Mouse (Mus musculus) 3134 (cell line): ENCODE data around the gene Arhgap45.
"Not testable (repeated sequence)": the region's sequence is repeated elsewhere in the genome, so short reads cannot be mapped to it uniquely, and the experiment has no call there.

Source experiments
- DNase-seq: peaks from one replicate; pipeline ENCODE4 v3.0.0-alpha.2; 2011; ENCODE audit warnings: low spot score; ENCODE audit not compliant: insufficient read length; ENCODE audit errors: extremely low read depth

Arhgap45 gene

DNA sequence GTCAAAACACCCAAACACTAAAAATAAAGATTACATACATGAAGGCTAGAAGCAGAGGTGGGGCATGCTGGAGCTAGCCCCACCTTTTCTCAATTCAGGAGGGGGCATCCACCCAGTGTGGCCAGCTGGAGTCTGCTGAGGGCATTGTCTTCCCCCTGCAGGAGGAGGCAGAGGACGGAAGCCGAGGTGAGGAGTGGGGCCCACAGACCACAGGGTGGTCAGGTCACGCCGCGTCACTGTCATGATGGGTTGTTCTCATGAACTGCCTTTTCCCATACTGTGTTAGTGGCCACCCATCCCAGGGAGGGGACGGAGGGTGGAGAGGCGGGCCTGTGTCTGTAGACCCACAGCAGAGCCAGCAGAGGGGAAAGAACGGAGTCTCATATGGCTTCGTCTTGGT lies 13.7 kb downstream of the Arhgap45 start:
- no peak for DNase-seq

DNA sequence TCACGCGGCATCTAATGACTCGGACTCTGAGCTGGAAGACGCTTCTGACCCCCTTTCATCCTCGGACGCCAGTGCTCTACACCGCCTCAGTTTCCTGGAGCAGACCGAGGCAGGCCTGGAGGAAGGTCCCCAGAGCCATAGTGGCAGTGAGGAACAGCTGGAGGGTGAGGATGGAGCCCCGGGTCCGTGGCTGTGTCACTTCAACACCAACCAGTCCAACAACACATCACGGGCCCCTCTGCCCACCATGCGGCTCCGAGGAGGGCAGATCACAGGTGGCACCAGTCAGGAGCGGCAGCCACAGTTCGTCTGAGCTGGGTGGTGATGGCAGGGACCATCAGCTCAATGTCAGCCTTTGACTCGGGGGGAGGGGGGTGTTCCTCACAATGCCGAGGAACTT lies 14.3 kb downstream of the Arhgap45 start:
- no peak for DNase-seq

DNA sequence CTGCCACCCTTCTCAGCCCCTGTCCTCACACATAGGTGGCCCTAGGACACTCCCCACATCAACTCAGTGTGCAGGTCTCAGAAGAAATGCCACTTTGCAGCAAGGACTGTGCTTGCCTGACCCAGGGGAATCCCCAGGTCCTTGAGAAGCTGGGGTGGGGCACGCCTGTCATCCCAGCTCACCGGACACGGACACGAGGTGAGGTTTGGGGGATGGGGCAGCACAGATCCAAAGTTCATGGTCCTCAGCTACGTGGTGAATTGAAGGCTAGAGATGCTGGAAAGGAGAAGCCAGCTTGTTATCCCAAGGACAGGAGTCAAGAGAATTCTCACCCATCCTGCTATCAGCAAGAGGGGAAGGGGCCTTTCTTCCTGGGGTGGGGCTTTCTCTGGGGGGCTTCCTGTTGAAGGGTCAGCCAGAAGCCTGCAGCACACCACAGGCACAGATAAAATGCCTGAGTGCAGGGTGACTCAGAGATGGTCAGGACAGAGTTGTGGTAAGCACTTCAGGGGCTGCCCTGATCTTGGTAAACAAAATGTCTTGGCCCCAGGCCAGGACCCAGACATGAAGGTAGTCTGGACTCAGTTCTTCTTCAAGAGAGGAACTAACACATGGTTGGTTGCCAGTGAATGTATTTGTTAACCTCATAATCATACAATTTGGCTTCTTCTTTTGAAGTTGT lies 16.5 kb downstream of the Arhgap45 start:
- peak; percentile 74 for DNase-seq

DNA sequence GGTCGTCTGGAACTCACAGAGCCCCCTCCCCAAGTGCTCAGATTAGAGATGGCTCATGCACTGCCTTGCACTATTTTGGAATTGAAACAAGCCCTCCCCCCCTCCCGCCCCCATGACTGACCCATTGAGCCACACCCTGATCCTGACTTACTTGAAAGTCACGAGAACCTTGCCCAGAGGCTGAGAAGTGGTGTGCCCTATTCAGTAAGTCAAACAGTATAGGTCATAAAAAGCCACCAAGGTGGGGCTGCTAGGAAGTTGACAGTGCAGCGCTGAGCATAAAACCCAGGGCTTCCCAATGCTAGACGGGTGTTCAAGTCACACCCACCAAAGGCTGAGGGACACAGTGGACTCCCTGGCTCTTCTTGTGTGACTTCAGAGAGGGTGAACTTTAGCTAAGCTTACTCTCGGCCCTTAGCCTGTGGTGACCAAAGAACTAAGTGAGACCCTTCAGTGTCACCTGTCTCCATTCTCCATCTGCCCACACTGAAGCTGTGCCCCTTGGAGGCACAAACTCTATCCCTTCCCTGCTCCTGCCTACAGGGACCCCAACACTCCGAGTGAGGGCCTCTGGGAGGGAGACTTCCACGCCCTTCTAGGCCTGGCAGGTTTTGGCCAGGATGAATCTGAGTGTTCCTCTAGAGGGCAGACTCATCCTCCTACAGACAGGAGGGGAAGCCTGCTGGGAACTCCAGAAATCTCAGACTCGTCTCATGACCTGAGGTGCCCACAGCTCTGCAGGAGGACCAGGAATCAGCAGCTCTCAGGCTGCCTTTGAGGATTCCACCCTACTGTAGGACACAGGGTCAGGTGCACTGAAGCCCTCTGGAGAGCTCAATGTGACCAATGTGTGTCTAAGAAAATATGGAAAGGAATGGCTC lies 17.3 kb downstream of the Arhgap45 start:
- peak; percentile 66 for DNase-seq

DNA sequence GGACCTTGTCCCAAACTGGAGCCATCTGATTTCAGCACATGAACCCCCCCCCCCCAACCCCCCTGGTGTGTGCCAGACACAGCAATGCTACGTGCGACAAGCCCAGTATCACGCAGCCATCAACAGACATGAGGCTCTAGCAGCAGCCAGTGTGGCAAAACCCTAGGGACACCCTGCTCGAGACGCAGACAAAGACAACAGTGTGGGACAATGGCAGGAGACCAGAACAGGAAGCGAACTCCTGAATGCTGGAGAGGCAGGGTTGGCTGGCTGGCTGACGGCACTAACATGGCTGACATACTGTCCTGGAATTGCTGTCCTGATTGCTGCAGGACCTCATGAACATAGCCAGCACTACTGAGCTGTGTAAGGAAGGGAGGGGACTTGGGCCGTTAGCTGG lies 18.7 kb downstream of the Arhgap45 start:
- DNase-seq: no peak

DNA sequence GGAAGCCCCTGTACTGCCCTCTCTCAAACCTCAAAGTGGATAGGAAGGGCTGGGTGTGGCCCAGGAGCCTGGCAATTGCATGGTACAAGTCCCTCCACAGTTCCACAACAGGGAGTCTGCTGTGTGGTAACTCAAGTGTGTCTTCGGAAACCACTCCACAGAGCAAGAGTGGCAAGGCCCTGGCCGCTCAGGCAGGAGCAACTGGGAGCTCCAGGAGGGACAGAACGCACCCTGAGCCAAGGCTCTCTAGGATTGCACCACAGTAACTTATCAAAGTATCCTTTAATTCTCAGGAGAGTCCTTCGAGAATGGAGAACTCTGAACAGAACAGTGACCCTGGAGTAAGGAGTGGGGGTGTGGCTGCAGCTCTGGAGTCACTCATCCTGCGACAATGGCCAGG lies 19.2 kb downstream of the Arhgap45 start:
- DNase-seq: no peak

DNA sequence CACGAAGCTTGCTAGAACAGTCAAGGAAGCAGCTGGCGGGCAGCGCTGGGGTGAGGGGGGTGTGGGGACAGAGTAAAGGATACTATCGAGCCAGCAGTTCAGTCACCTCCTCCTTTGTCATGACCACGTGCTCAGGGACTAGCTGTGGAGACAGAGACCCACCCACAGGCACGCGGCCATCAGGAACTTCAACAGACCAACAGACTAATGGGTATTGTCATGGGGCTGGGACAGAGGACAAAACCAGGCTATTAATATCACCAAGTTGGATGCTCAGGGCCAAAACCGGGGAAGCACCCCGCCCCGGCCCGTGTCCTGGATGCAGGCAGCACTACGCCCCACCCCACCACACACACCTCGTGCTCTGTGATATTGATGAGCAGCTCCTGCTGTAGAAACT lies 20.4 kb downstream of the Arhgap45 start:
- no peak for DNase-seq

DNA sequence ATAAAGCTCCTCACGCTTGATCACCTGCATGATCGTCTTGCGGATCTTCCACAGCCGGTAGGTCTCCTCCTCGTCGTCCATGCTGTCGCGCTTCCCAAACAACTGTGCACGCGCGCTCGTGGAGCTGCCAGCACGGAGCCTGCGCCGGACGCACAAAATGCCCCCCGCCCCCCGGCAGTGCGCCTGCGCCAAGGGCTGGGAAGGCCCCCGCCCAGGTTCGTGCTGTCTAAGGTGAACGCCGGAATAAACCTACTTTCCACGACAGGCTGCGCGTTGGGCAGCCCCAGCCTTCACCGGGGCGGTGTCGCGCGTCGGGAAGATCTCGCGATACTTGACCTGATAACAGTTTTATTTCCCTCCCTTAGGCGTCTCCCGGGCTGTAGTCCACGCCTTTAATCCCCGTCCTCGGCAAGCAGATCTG lies 23.1 kb downstream of the Arhgap45 start, which contains the start of gene Polr2e:
Gene Polr2e, minus strand, starts transcription at position 237 of the 421 bp plus-strand sequence.
- peak; percentile 97 for DNase-seq

DNA sequence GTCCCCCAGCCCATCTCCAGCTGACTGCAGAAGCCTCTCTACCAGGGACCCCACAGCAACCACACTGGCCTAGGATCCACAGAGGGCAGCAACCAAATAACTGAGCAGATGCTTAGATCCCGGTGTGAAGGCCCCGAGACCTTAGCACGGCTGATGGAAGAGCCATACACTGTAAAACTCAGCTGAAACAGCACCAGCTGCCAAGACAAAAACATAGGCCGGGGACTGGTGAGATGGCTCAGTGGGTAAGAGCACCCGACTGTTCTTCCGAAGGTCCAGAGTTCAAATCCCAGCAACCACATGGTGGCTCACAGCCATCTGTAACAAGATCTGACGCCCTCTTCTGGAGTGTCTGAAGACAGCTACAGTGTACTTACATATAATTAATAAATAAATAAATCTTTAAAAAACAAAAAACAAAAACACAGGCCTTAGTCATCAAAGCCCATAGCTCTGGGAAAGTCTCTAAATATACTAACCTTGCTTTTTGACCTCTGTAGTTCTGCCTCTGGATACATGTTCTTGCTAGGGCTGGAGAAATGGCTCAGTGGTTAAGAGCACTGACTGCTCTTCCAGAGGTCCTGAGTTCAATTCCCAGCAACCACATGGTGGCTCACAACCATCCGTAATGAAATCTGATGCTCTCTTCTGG lies 25.1 kb downstream of the Arhgap45 start:
- not testable (repeated sequence) for DNase-seq

DNA sequence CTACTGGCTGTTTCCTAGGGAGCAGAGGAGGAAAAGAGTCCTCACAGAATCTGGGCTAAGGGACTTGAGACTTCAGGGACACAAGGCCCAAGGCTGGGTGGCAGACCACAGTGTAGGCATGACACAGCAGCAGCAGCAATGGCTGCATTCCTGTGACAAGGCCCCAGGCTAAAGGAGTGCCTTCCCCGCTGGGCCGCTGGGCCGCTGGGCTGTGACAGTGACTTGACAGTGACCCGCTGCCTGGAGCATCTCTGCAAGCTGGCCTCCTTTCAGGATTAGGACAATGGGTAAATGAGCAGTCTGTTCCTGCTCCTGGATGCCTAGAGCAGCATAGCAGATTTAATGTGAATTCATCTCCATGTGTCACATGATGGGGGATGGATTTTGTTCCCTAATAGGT lies 27.6 kb downstream of the Arhgap45 start:
- DNase-seq: peak; percentile 62

DNA sequence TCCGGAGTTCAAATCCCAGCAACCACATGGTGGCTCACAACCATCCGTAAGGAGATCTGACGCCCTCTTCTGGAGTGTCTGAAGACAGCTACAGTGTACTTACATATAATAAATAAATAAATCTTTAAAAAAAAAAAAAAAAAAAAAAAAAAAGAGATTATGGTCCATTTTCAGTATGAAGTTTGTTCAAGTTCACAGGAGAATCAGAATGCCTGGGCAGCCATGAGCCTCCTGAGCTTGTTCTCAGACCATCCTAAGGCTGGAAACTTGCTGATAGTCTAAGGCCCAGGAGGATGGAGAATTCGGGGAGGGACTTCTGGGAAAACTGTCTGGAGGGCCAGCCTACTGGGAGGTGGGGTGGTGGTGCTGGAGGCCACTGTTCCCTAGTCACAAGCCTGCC lies 28.9 kb downstream of the Arhgap45 start:
- DNase-seq: not testable (repeated sequence)

DNA sequence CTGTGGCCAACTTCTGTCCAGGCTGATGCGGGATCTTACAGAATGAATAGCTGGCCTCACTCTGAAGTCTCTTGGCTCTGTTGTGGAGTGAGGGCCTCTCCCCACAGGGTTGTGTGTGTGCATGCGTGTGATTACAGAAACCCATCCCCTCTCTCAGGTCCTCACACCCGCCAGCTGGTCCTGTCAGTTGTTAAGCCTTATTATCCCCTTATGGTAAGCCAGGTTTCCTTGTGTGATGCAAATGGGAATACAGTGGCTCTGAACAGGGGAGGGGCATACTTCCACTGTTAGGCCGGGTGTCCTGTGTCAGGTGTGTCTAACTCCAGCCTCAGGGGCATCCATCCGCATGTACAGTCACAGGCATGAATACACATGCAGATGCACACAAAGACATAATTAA lies 29.3 kb downstream of the Arhgap45 start:
- DNase-seq: no peak

DNA sequence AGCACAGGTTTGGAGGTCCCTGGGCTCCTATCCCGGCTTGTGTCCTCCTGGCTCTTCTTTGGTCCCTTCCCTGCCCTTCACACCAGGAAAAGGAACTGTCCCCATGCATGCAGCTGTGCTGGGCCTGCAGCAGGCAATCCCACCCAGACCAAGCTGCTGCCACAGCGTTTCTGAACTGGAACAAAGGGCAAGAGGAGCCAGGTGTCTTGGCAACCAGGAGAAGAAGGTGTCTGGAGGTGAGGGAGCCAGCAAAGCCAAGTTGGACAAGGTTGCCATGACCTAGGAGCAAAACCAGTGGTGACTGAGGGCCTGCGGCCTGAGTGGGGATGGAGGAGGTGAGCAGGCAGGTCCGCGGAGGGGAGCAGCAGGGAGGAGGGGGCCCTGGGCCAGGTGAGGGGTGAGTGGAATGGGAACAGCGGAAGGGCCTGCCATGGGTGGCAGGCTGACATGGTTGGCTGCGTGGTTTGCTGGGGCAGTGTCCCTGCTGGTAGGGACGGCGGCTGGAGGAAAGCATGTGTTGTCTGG lies 30.6 kb downstream of the Arhgap45 start, which contains the start of gene Gpx4:
Gene Gpx4, plus strand, starts transcription at position 126 of the 525 bp plus-strand sequence.
- DNase-seq: no peak

DNA sequence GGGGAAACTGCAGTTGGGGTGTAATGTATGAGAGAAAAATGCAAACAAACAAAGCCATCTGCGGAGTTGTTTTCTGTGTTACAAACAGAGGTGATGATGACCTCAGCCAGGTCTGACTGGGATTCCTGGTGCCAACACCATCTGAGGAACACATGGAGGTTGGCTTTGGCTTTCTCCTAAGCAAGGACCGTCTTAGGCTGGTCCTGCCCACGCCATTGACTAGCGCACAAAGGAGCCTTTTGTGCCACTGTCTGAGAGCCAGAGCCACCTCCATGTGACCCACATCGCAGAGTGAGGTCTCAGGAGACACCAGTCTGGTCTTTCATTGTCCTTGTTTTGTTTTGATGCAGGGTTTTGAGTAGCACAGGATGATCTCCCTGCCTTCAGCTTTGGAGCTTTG lies 31.9 kb downstream of the Arhgap45 start:
- no peak for DNase-seq

DNA sequence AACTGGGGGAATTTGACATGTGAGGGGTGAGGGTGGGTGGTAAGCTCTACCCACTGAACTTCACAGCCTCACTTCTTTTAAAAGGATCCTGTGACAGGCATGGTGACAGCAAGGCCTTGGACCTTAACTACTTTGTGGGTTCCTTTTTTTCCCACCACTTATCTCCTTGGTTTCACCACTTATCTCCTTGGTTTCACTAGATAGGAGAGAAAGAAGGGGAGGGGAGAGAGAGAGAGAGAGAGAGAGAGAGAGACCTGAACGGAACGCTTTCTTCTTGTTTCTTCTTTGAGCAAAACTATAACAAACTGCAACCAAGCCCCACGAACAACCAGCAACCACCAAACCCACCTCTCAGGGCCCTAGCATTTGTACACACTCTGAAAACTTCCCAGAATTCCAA lies 32.4 kb downstream of the Arhgap45 start:
- DNase-seq: no peak

DNA sequence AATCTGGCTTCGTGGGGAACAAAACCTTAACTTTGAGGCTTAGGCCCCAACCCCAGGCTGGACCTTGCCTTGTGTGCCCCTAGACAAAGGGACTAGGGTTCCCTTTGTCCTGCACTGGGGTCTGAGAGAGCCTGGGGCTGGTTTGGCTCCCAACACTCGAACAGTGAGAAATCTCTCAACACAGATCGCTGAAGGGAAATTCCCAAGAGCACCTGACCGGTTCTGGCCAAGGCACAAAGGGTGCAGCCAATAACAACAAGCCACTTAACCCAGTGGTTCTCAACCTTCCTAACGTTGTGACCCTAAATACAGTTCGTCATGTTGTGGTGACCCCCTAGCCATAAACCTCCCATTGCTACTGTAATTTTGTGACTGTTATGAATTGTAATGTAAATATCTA lies 33.8 kb downstream of the Arhgap45 start:
- DNase-seq: no peak

DNA sequence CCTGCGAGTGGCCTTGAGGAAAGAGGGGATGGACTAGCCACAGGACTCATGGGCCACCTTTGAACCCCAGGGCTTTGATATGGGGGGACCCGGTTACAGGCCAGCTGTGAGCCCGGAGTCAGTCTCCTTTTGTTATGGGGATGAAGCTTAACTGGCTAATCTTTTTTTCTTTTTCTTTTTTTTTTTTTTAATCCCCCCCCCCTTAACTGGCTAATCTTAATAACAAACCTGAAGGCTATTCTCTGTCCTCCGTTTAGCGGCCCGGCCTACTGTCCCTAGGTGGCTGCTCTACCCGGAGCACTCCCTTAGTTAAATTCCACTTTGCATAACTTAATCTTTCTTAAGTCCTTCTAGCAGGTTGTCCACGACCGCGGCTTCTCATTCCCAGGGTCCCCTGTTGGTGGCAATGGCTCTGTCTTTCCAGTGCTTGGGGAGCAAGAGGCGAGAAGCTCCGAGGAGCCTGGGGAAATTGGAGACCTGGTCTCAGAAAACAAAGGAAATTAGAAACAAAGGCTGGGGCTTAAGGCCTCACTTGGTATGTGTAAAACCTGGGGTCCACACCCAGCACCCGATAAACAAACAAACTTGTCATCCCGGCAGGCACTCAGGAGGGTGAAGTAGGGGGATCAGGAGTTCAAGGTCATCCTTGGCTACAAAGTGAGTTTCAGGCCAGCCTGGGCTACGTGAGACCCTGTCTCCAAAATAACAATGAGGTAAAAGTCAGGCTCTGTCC lies 34.6 kb downstream of the Arhgap45 start:
- DNase-seq: no peak

DNA sequence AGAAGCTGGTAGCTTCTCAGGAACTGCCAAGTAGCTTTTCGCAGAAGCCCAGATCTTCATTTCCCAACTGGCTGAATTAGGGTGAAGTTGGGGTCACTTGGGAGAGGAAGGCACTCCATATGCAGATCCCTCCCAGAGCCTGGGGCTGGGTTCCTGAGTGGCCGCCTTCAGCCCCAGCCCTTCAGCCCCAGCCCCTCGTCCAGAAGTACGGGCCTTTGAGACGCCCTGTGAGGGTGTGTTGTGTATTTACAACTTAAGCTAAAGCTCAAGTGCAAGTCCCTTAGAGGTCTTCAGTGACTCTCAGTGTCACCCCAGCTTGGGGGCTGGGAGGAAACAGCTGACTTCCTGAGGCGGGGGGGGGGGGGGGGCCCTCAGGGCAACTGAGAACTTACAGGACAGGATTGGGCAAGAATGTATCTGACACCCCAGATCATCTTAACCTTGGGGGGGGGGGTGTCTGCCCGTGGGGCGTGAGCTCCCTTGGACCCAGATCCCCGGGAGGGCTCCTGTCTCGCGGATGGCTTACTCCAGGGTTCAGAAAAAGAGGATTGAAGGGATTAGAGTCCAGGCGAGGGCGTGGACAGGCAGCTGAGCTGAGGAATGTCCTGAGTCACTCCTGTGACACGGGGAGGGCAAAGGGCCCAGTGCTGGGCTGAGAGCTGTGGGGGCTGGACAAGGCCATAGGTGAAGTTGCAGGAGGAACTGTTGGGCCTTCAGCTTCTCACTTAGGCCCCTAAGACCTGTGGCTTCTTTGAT lies 35.3 kb downstream of the Arhgap45 start:
- DNase-seq: peak; percentile 87

DNA sequence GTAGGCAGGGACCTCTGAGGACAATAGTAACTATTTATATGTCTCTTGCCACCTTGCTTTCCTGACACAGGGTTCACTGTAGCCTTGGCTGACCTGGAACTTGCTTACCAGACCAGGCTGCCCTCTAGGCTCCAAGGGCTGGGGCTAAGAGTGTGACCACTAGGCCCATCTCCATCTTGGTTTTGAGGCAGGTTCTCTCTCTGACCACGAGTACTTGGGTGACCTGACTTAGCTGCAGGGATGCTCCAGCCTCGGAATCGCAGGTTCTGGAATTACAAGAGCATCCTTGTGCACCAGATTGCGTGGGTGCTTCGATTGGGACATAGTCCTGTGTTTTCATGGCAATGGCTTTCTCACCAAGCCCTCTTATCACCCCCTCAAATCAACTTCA lies 35.9 kb downstream of the Arhgap45 start:
- no peak for DNase-seq
